Mouse (Mus musculus) testis, adult 2 months (tissue): ENCODE data around the gene Tor1a.

Experiments
- CTCF ChIP-seq: fragments of 200-500 bp; IDR thresholded peaks from 2 replicates; pipeline ENCODE4 v1.5.1; 2012; ENCODE audit warnings: low read depth, mild to moderate bottlenecking, inconsistent platforms, low read length, moderate library complexity; ENCODE audit not compliant: control insufficient read depth, insufficient read depth, insufficient replicate concordance
- POLR2A ChIP-seq: fragments of 200-500 bp; IDR thresholded peaks from 2 replicates; pipeline ENCODE4 v1.6.1; 2012; ENCODE audit warnings: low read depth, mild to moderate bottlenecking, inconsistent platforms, low read length, moderate library complexity; ENCODE audit not compliant: control insufficient read depth

DNA sequence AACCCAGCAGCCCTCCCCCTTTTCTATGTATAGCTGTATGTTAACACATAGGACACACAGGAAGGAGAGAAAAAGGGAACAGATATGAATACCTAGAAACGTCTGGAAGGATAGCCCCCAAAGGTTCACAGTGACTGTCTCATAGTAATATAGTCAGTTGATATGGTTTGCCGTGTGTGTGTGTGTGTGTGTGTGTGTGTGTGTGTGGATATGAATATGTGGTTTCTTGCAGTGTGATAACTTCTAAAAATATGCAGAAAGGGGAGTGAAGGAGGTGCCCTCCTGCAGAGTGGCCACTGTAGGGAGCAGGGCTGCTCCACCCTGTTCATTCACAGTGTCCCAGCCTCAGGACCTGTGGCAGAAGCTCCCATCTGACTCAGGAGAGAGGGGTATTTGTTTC is 37.7 kb upstream of the Tor1a start:
- TF ChIP-seq POLR2A (no peak), CTCF (no peak)
